Mouse (Mus musculus) heart, embryonic 12.5 days (tissue): ENCODE results near the gene Sec31b. TPM values are rescaled to one million over a fixed set of nuclear protein-coding genes. Genes with fewer than 3 reads are reported as not detected.

Source experiments
- ATAC-seq: fragments of 200-750 bp; cut with Nextera tagmentation; 2 replicates; pipeline ENCODE4 v1.8.0; 2017; ENCODE audit warnings: moderate TSS enrichment, moderate library complexity; ENCODE audit not compliant: insufficient number of reproducible peaks, low FRiP score
- H3K27ac ChIP-seq: fragments of 300-500 bp; sonication (generic); 2 replicates; pipeline ENCODE4 v1.5.1; 2016; ENCODE audit warnings: mild to moderate bottlenecking, moderate library complexity; ENCODE audit not compliant: poor library complexity, severe bottlenecking
- H3K27me3 ChIP-seq: fragments of 300-500 bp; sonication (generic); replicated peaks from 2 replicates; pipeline ENCODE4 v1.6.1; 2016; ENCODE audit warnings: mild to moderate bottlenecking, moderate library complexity
- H3K36me3 ChIP-seq: fragments of 300-500 bp; sonication (generic); 2 replicates; pipeline ENCODE4 v1.6.1; 2016; ENCODE audit warnings: mild to moderate bottlenecking, moderate library complexity
- H3K4me1 ChIP-seq: fragments of 300-500 bp; sonication (generic); replicated peaks from 2 replicates; pipeline ENCODE4 v1.6.1; 2016; ENCODE audit warnings: mild to moderate bottlenecking
- H3K4me2 ChIP-seq: fragments of 300-500 bp; sonication (generic); 2 replicates; pipeline ENCODE4 v1.6.1; 2016; ENCODE audit warnings: mild to moderate bottlenecking, moderate library complexity
- H3K4me3 ChIP-seq: fragments of 300-500 bp; sonication (generic); 2 replicates; pipeline ENCODE4 v1.5.1; 2016; ENCODE audit warnings: mild to moderate bottlenecking
- H3K9ac ChIP-seq: fragments of 300-500 bp; sonication (generic); 2 replicates; pipeline ENCODE4 v1.6.1; 2016; ENCODE audit warnings: mild to moderate bottlenecking, moderate library complexity
- H3K9me3 ChIP-seq: fragments of 300-500 bp; sonication (generic); replicated peaks from 2 replicates; pipeline ENCODE4 v1.6.1; 2016; ENCODE audit warnings: mild to moderate bottlenecking, moderate library complexity
- WGBS: fragments of 180-500 bp; shearing (Covaris S2); methylation state at CpG from one replicate; pipeline ENCODE4 v1.1.7; 2016; 5-methylcytosine and 5-hydroxymethylcytosine counted together
- polyA plus RNA-seq: library from polyadenylated mRNA; unstranded; fragments of >200 nt; fragmentation: Nextera tagmentation; extraction: Ambion mirVana; gene quantifications from 2 replicates; pipeline ENCODE4 v1.2.1, GENCODE M21; 2016

Gene Sec31b
- polyA plus RNA-seq, 1 experiment from 2014 or later, result 1.5 TPM

- Histone ChIP-seq H3K27me3 (peaks cover 7% of the 10 kb centered on the region; the same call in 1 of the 2 replicates), H3K4me2 (no peak overlapping the region), H3K36me3 (no peaks in the 10 kb centered on the region), H3K27ac (no peak overlapping the region), H3K4me1 (no peaks in the 10 kb centered on the region), H3K4me3 (no peak overlapping the region), H3K9me3 (no peaks in the 10 kb centered on the region), H3K9ac (no peak overlapping the region)
- no peak for ATAC-seq
- WGBS, result 75% methylated on average over 6 of the region's 6 CpGs
Measured at GRCm38 (mm10) chr19:44475268-44475667, 70.4 kb downstream of the Sec31b start.

GRCm38 (mm10) chr19:44474158-44474557 lies 71.5 kb downstream of the Sec31b start:
- Histone ChIP-seq H3K9me3 (no peaks in the 10 kb centered on the region), H3K27me3 (peaks cover 7% of the 10 kb centered on the region; the same call in 1 of the 2 replicates), H3K36me3 (no peaks in the 10 kb centered on the region), H3K27ac (no peak overlapping the region), H3K4me3 (no peak overlapping the region), H3K4me2 (no peak overlapping the region), H3K9ac (no peak overlapping the region), H3K4me1 (no peaks in the 10 kb centered on the region)
- WGBS, result 2% methylated on average over 10 of the region's 10 CpGs
- ATAC-seq, result no peak

Other genes with a start within 250 kb of the Sec31b start
- 0.29 and 0.42 TPM in 2 replicates for gene Scd4, start 212.8 kb downstream of the Sec31b start, polyA plus RNA-seq
- 1.1 and 1.2 TPM in 2 replicates for gene Scd1, start 138.0 kb downstream of the Sec31b start, polyA plus RNA-seq
- gene Wnt8b, start 52.4 kb downstream of the Sec31b start, polyA plus RNA-seq, result not detected in 2 replicates
- not detected in 2 replicates for gene Gm20538, start 7.0 kb upstream of the Sec31b start, polyA plus RNA-seq
- gene Ndufb8, start 9.6 kb upstream of the Sec31b start, polyA plus RNA-seq, result 824 and 832 TPM in 2 replicates
- gene Hif1an, start 17.0 kb upstream of the Sec31b start, polyA plus RNA-seq, result 40.8 TPM in 2 replicates
- gene Pax2, start 210.2 kb upstream of the Sec31b start, polyA plus RNA-seq, result not detected in 2 replicates